Mouse (Mus musculus) G1E (cell line): ENCODE data around the gene Ccnd3.

ENCODE experiments used
- CTCF ChIP-seq: IDR thresholded peaks from 2 replicates; pipeline ENCODE4 v1.5.1; 2012; ENCODE audit warnings: low read depth, low read length, inconsistent platforms, mixed read lengths
- GATA1 ChIP-seq: IDR thresholded peaks from 2 replicates; pipeline ENCODE4 v1.6.1; 2012; ENCODE audit warnings: borderline replicate concordance, low read length, inconsistent platforms, mixed read lengths

DNA sequence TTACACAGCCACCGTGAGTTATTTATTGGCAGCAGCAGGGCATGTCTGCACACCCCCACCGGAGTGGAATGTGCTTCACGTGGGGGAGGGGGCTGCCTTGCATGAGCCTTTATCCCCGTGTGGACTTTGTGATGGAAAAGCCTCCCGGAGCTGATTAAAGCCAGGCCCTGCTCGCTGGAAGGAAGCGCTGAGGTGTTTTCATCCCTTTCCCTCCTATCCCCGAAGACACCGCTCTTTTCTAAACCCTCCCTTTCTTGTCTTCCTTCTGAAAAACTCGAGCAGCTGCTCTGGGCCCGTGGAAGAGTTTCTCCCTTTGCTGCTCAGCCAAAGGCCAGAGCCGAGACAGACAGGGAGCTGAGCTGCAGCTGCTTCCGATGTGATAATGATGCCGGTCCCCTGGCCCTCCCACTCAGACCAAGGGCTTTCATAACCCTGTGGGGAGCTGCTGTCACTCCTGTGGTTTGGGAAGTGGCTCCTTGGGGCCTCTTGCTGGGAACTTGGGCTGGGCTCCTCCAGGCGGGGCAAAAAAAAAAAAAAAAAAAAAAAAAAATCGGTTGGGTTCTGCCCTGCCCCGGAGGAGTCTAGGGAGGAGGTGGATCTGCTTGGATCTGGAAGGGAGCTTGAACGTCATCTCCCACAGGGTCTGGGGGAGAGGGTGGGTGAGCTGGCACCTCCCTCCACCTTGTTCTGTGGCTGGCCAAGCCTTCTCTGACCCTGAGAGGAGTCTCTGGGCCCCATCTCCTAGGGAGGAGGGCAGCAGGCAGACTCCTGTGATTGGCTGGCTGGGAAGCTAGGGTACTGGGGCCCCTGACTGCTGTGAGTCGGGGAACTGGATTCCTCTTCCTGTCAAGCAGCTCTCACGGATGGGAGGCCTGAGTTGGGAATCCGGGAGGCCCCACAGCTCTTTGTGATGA, 90.7 kb downstream of the Ccnd3 start:
- TF ChIP-seq CTCF, result no peak
- TF ChIP-seq GATA1, result no peak
